Mouse (Mus musculus) embryo, embryonic 10 days (tissue): Measurements from ENCODE around the gene Rab17.

ENCODE experiments used
- DNase-seq: peaks from one replicate; pipeline ENCODE4 v3.0.0-alpha.2; 2015; ENCODE audit warnings: low spot score

Rab17 gene

DNA sequence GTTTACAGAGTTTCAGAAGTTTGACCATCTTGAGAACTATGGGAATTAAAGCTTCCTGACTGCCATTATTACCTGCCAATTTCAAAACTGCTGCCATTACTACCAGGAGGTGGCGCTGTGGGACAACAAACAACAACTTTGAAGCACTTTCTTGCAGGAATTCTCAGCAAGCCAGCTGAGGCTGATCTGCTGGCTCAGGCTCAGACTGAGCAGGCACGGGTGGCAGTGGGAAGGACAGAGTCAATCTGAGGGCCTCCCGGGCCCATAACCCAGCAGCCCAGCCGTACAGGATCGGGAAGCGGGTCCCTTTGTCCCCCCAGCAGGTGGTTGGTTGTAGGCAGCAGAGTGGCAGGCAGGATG, 40.9 kb downstream of the Rab17 start:
- DNase-seq, result peak; percentile 92

DNA sequence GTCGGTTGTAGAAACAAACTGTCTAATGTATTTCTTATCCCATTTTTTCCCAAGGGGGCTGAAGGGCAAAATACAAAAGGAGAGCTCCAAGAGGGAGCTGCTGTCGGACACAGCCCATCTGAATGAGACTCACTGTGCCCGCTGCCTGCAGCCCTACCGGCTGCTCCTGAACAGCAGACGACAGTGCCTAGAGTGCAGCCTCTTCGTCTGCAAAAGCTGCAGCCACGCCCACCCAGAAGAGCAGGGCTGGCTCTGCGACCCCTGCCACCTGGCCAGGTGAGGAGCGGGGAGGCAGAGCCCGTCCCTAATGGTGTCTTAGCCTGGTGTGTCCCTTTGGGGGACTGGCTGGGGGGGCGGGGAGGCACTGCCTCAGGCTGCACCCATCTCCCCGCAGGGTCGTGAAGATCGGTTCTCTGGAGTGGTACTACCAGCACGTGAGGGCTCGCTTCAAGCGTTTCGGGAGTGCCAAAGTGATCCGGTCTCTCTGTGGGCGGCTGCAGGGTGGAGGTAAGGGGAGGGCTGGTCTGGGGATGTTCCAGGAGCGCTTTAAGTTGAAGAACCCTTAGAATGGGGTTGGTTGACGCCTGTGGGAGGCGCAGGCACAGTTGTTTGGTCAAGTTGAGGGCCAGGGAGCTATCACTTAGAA, 41.4 kb downstream of the Rab17 start:
- DNase-seq, result peak; percentile 27

DNA sequence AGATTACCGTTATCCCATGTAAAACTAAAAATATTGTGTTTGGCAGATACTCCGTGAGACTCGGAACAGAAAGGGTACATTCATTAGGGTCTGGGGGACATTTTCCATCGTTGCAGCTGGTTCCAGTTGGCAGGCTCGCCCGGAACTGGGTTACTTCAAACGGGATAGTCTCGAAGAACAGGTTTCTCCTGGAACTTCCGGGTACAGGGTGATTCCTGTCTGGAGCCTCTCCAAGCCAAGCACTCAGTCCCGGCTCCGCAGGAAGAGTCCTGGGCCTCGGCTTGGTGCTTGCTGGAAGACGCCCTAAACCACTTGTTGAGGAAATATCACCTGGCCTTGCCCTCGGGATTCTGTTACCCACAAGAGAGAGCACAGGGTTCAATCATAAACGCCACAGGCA, 42.2 kb downstream of the Rab17 start:
- no peak for DNase-seq

DNA sequence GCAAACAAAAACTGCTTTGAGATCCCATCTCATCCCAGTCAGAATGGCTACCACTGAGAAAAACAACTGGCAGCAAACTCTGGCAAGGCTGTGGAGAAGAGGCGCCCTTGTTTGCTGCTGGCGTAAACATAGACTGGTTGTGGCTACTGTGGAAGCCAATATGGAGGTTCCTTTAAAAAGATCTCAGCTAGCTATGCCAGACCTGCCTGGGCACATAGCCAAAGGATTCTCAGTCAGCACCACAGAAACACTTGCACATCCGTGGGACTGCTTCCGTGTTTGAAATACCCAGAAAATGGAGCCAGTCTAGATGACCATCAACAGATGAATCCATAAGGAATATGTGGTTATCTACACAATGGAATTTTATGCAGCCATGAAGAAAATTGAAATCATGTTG, 43.4 kb downstream of the Rab17 start:
- DNase-seq, result no peak

DNA sequence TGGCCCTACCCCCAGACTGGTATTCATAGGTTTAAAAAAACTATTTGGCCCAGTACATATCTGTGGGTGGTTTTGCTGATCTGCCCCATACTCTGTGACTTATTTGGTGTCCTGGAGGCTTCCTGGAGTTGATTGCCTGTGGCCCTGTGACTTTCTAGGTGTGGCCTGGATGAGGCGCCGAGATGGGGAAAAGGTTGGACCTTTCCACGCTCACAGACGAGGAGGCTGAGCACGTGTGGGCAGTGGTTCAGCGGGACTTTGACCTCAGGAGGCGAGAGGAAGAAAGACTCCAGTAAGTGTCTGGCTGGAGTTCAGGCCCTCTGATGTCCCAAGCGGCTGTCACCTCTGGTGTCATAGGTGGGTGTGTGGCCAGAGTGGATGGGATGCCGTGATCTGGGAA, 47.8 kb downstream of the Rab17 start:
- DNase-seq, result no peak

DNA sequence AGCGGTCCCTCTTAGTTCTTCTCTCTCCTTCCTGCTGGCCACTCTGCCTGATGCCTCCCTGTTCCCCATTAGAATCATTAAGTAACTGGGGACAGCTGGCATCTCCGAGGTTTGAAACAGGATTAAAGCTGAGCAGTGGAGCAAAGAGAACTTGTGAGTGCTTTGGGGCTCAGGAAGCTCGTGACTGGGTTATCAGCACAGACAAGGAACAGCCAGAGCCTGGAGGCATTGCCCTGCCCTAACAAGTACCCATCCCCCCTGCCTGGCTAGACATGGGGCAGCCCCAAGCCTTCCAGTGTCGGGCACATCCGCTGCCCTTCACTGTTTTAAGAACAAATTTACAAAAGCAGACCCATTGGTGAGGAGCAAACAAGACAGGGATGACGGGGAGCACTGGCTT, 52.0 kb downstream of the Rab17 start:
- DNase-seq, result no peak

DNA sequence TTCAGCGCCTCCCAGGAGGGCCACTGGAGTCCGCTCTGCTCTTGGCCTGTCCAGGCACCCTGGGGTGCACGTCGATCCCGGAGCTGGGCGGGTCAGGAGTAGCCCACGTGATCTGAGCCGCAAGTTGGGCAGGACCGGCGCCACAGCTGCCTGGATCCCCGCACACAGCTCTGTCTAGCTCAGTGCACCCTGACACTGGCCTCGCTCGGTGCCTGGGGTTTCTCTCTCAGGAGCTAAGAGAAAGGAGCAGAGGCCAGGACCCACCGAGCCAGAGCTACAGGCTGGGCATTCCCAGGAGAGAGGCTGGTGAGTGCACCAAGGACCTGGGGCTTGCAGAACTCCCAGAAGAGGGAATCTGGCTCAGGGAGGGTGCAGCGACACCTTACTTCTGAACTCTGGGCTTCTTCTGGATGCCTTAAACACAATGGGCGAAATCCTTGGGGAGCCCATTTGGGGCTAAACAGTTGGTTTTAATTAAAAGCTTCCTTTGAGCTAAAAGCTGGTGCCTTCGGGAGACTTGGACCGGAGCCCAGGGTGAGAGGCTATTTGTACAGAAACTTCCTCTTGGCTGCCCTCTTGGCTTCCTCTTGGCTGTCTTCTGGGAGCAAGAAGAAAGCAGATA, 54.4 kb downstream of the Rab17 start, which contains the start of gene Mlph:
TSS of gene Mlph (plus strand) at position 138 of the 622 bp plus-strand sequence.
- DNase-seq, result no peak

DNA sequence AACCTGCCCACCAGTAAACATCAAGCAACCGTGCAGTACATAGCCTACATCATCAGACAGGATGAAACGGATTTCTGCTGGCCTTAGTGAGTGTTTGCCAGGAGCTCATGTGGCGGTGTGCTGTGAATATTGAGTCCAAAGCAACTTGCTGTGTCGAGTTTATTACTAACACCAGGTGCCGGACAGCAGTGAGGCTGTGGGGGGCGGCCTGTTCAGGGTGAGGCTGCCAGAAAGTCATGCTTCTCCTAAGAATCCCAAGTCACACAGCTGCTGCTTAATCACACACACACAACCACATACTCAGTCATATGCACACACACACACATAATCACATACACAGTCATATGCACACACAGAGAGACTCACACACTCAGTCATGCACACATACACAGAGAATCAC, 56.2 kb downstream of the Rab17 start:
- DNase-seq, result no peak

DNA sequence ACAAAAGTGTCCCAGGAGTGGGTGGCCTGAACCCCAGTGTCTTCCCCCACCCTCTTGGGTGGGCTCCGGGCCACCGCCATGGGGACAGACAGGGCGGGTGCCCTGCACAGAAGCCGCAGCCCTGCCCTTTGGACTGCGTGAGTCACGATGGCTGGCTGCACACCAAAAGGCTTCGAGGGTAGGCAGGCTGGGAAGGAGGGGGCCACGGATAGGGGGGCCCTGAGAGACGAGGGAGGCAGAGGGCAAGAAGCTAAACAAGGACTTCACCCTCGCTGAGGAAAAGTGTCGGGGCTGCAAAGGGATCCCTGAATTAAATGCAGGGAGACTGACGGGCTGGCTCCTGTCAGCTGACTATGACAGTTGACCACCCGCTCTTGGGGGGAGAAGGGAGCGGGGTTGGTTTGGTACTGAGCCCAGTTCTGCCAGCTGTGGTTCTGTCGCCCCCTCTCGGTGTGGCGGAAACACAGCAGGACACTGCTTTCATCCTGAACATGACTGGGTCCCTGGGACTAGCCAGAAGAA, 59.8 kb downstream of the Rab17 start:
- no peak for DNase-seq

DNA sequence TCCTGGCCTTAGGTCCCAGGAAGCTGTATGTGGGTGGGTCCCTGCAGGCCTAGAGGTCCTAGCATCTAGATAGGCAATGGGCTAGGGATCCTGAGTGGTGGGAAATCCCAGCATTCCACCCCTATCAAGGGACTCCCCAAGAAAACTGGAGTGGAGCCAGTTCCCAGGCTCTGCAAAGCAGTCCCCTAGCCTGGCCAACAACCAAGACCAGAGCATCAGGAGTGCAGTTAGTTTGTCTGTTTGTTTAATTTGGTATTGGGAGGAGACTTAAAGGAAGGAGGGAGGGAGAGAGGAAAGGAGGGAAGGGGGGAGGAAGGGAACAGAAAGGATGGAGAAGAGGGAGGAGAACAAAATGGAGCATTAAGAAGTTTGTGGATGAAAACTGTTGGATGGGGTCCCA, 60.3 kb downstream of the Rab17 start:
- DNase-seq, result no peak
